Mouse (Mus musculus): ENCODE measurements around the gene Rcsd1.
A peak's percentile ranks its signal among the peaks of the same experiment; 100 is the strongest.

Rcsd1 gene

GRCm38 (mm10) chr1:165629975-165630374 is 79.6 kb downstream of the Rcsd1 start:
- DNase-seq (ENCODE audit: low spot score in 2 of 2) = no peak

GRCm38 (mm10) chr1:165628603-165629002 is 81.0 kb downstream of the Rcsd1 start:
- DNase-seq (ENCODE audit: low spot score in 2 of 2) = no peak

- no peak for DNase-seq (ENCODE audit: low spot score in 2 of 2)
Observed at GRCm38 (mm10) chr1:165625896-165626295, 83.7 kb downstream of the Rcsd1 start.

- no peak for DNase-seq (ENCODE audit: low spot score in 2 of 2)
Observed at GRCm38 (mm10) chr1:165625058-165625457, 84.5 kb downstream of the Rcsd1 start.

GRCm38 (mm10) chr1:165618201-165618624 is 91.3 kb downstream of the Rcsd1 start:
- peak in 1 of 2 experiments; percentile 37 for DNase-seq (ENCODE audit: low spot score in 2 of 2)

- no peak for DNase-seq (ENCODE audit: low spot score in 2 of 2)
Observed at GRCm38 (mm10) chr1:165617166-165617891, 92.2 kb downstream of the Rcsd1 start.

GRCm38 (mm10) chr1:165616652-165617051 is 92.9 kb downstream of the Rcsd1 start:
- DNase-seq (ENCODE audit: low spot score in 2 of 2) = no peak

- DNase-seq (ENCODE audit: low spot score in 2 of 2) = no peak
Observed at GRCm38 (mm10) chr1:165614793-165615192, 94.8 kb downstream of the Rcsd1 start.

- DNase-seq (ENCODE audit: low spot score in 2 of 2) = no peak
Observed at GRCm38 (mm10) chr1:165613926-165614325, 95.6 kb downstream of the Rcsd1 start.

- no peak for DNase-seq (ENCODE audit: low spot score in 2 of 2)
Observed at GRCm38 (mm10) chr1:165612714-165613113, 96.8 kb downstream of the Rcsd1 start.

GRCm38 (mm10) chr1:165610321-165610999 is 99.1 kb downstream of the Rcsd1 start:
- peak in 1 of 2 experiments; percentile 20 for DNase-seq (ENCODE audit: low spot score in 2 of 2)

- no peak for DNase-seq (ENCODE audit: low spot score in 2 of 2)
Observed at GRCm38 (mm10) chr1:165609495-165610320, 99.8 kb downstream of the Rcsd1 start.

- no peak for DNase-seq (ENCODE audit: low spot score in 2 of 2)
Observed at GRCm38 (mm10) chr1:165608904-165609303, 100.7 kb downstream of the Rcsd1 start.

GRCm38 (mm10) chr1:165605774-165606173 is 103.8 kb downstream of the Rcsd1 start:
- DNase-seq (ENCODE audit: low spot score in 2 of 2) = peak in 1 of 2 experiments; percentile 37

- no peak for DNase-seq (ENCODE audit: low spot score in 2 of 2)
Observed at GRCm38 (mm10) chr1:165605108-165605507, 104.4 kb downstream of the Rcsd1 start.

- DNase-seq (ENCODE audit: low spot score in 2 of 2) = no peak
Observed at GRCm38 (mm10) chr1:165604203-165604602, 105.4 kb downstream of the Rcsd1 start.

GRCm38 (mm10) chr1:165603218-165603617 is 106.3 kb downstream of the Rcsd1 start:
- no peak for DNase-seq (ENCODE audit: low spot score in 2 of 2)

GRCm38 (mm10) chr1:165601775-165602280 is 107.7 kb downstream of the Rcsd1 start:
- no peak for DNase-seq (ENCODE audit: low spot score in 2 of 2)
